Mouse (Mus musculus) thymus, postnatal 36 days (tissue): ENCODE measurements around the gene Srsf3.
"Not testable (repeated sequence)": the region's sequence is repeated elsewhere in the genome, so short reads cannot be mapped to it uniquely, and the experiment has no call there.

ENCODE experiments used
- DNase-seq, 2 experiments: peaks; one replicate each; pipeline ENCODE4 v3.0.0; 2022; ENCODE audit warnings: mixed read lengths in 2 of 2

Srsf3 gene

GRCm38 (mm10) chr17:29032274-29033069 lies at the start of gene Srsf3:
Gene Srsf3, plus strand, starts transcription at chr17:29032628.
- peak; percentile 99 for DNase-seq

GRCm38 (mm10) chr17:28984724-28985420 lies 47.6 kb upstream of the Srsf3 start:
- DNase-seq, result no peak

- DNase-seq, result peak in 1 of 2 experiments; percentile 34
Measured at GRCm38 (mm10) chr17:28986833-28987232, 45.6 kb upstream of the Srsf3 start.

- peak; percentile 41 to 49 for DNase-seq
Measured at GRCm38 (mm10) chr17:28987713-28988112, 44.7 kb upstream of the Srsf3 start.

- DNase-seq, result no peak
Measured at GRCm38 (mm10) chr17:28988291-28988690, 44.1 kb upstream of the Srsf3 start.

- no peak for DNase-seq
Measured at GRCm38 (mm10) chr17:28988996-28989395, 43.4 kb upstream of the Srsf3 start.

GRCm38 (mm10) chr17:28990060-28990459 lies 42.4 kb upstream of the Srsf3 start:
- no peak for DNase-seq

- no peak for DNase-seq
Measured at GRCm38 (mm10) chr17:28991286-28991685, 41.1 kb upstream of the Srsf3 start.

- no peak for DNase-seq
Measured at GRCm38 (mm10) chr17:28992105-28992504, 40.3 kb upstream of the Srsf3 start.

GRCm38 (mm10) chr17:28993004-28993403 lies 39.4 kb upstream of the Srsf3 start:
- DNase-seq, result not testable (repeated sequence)

GRCm38 (mm10) chr17:28994615-28995014 lies 37.8 kb upstream of the Srsf3 start:
- DNase-seq, result no peak

- DNase-seq, result no peak
Measured at GRCm38 (mm10) chr17:29000465-29000864, 32.0 kb upstream of the Srsf3 start.

- DNase-seq, result no peak
Measured at GRCm38 (mm10) chr17:29003740-29004139, 28.7 kb upstream of the Srsf3 start.

GRCm38 (mm10) chr17:29005002-29005401 lies 27.4 kb upstream of the Srsf3 start:
- DNase-seq, result no peak

- no peak for DNase-seq
Measured at GRCm38 (mm10) chr17:29006812-29007211, 25.6 kb upstream of the Srsf3 start.

GRCm38 (mm10) chr17:29007243-29007640 lies 25.2 kb upstream of the Srsf3 start:
- DNase-seq, result peak in 1 of 2 experiments; percentile 61

- DNase-seq, result peak; percentile 97 to 98
Measured at GRCm38 (mm10) chr17:29007641-29008325, 24.6 kb upstream of the Srsf3 start, which contains the start of gene Stk38. Gene Stk38, minus strand, starts transcription at chr17:29007995.

- no peak for DNase-seq
Measured at GRCm38 (mm10) chr17:29008326-29008650, 24.1 kb upstream of the Srsf3 start.

- DNase-seq, result no peak
Measured at GRCm38 (mm10) chr17:29009181-29009580, 23.2 kb upstream of the Srsf3 start.

GRCm38 (mm10) chr17:29014235-29014634 lies 18.2 kb upstream of the Srsf3 start:
- DNase-seq, result no peak

- peak; percentile 45 to 55 for DNase-seq
Measured at GRCm38 (mm10) chr17:29015638-29016037, 16.8 kb upstream of the Srsf3 start.

GRCm38 (mm10) chr17:29016705-29017104 lies 15.7 kb upstream of the Srsf3 start:
- no peak for DNase-seq

GRCm38 (mm10) chr17:29018292-29018984 lies 14.0 kb upstream of the Srsf3 start:
- no peak for DNase-seq
